Mouse (Mus musculus) MEL (cell line): ENCODE data around the gene Mark2.

Experiments used
- CTCF ChIP-seq, 3 experiments: IDR thresholded peaks in 2 of 3; conservative IDR thresholded peaks in 1 of 3; 2 replicates each; pipeline ENCODE4 v1.5.1; 2011 to 2012; ENCODE audit warnings: low read length in 3 of 3, low read depth in 2 of 3, mild to moderate bottlenecking in 2 of 3, improper control_type of control experiment in 1 of 3, inconsistent platforms in 1 of 3, mixed read lengths in 1 of 3, moderate library complexity in 1 of 3; ENCODE audit not compliant: control insufficient read depth in 1 of 3, insufficient read depth in 1 of 3, poor library complexity in 1 of 3, severe bottlenecking in 1 of 3
- MAX ChIP-seq: IDR thresholded peaks from 2 replicates; pipeline ENCODE4 v1.6.1; 2011; ENCODE audit warnings: low read length, improper control_type of control experiment
- RAD21 ChIP-seq: IDR thresholded peaks from 2 replicates; pipeline ENCODE4 v1.6.1; 2011; ENCODE audit warnings: mild to moderate bottlenecking, low read depth, low read length, improper control_type of control experiment
- SMC3 ChIP-seq: IDR thresholded peaks from 2 replicates; pipeline ENCODE4 v1.6.1; 2011; ENCODE audit warnings: low read depth, low read length, improper control_type of control experiment

DNA sequence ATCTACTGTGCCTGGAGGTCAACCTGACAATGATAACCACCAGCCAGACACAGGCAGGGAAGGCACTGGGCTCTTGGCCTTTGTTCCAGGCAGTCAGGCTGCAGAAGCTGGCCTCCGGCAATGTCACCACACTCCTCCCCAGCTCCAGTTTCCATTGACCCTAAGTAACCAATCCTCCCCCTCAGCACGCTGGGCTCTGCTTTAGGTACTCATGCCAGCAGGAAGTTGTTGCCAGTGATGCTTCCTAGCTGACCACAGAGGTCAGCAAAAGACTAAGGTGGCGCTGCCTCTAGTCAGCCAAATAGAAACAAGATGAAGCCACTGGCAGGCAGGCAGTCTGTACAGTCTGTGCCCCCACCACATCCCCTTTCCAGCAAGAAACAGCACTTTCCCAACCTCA lies 34.7 kb downstream of the Mark2 start:
- TF ChIP-seq RAD21 (no peak), CTCF (IDR thresholded peaks at IDR 0.05 in 2 of 3, conservative IDR thresholded peaks at IDR 0.05 in 1 of 3; ENCODE audit: control insufficient read depth in 1 of 3, insufficient read depth in 1 of 3, low read depth in 2 of 3, low read length in 3 of 3, poor library complexity in 1 of 3, severe bottlenecking in 1 of 3) (no peak), SMC3 (no peak), MAX (no peak)
